Mouse (Mus musculus) midbrain, postnatal 0 days (tissue): ENCODE results near the gene Ercc1. TPM values are rescaled to one million over a fixed set of nuclear protein-coding genes. Genes with fewer than 3 reads are reported as not detected.
A peak's percentile ranks its signal among the peaks of the same experiment; 100 is the strongest.

Experiments used
- ATAC-seq: fragments of 200-750 bp; cut with Nextera tagmentation; 2 replicates; pipeline ENCODE4 v1.8.0; 2017; ENCODE audit warnings: moderate number of reproducible peaks, mild to moderate bottlenecking, moderate TSS enrichment, moderate library complexity; ENCODE audit not compliant: low FRiP score
- DNase-seq: peaks from one replicate; pipeline ENCODE4 v3.0.0-alpha.2; 2015; ENCODE audit warnings: low spot score
- H3K27ac ChIP-seq: fragments of 300-500 bp; sonication (generic); 2 replicates; pipeline ENCODE4 v1.5.1; 2014; ENCODE audit warnings: low read depth, mild to moderate bottlenecking, low read length, mixed read lengths
- H3K27me3 ChIP-seq: fragments of 300-500 bp; sonication (generic); 2 replicates; pipeline ENCODE4 v1.6.1; 2014; ENCODE audit warnings: low read length, control low read depth, mixed read lengths; ENCODE audit not compliant: insufficient read depth
- H3K36me3 ChIP-seq: fragments of 300-500 bp; sonication (generic); 2 replicates; pipeline ENCODE4 v1.6.1; 2014; ENCODE audit warnings: low read length, control low read depth, mixed read lengths; ENCODE audit not compliant: insufficient read depth
- H3K4me1 ChIP-seq: fragments of 300-500 bp; sonication (generic); 2 replicates; pipeline ENCODE4 v1.6.1; 2014; ENCODE audit warnings: mild to moderate bottlenecking, control low read depth, antibody characterized with exemption, low read length, mixed read lengths; ENCODE audit not compliant: insufficient read depth
- H3K4me2 ChIP-seq: fragments of 300-500 bp; sonication (generic); 2 replicates; pipeline ENCODE4 v1.6.1; 2014; ENCODE audit warnings: low read depth, mild to moderate bottlenecking, low read length, mixed read lengths; ENCODE audit not compliant: poor library complexity, severe bottlenecking
- H3K4me3 ChIP-seq: fragments of 300-500 bp; sonication (generic); 2 replicates; pipeline ENCODE4 v1.5.1; 2014; ENCODE audit warnings: low read depth, mild to moderate bottlenecking, low read length, moderate library complexity
- H3K9ac ChIP-seq: fragments of 300-500 bp; sonication (generic); replicated peaks from 2 replicates; pipeline ENCODE4 v1.6.1; 2014; ENCODE audit warnings: mild to moderate bottlenecking, low read length, moderate library complexity, mixed read lengths; ENCODE audit not compliant: poor library complexity, severe bottlenecking
- H3K9me3 ChIP-seq: fragments of 300-500 bp; sonication (generic); 2 replicates; pipeline ENCODE4 v1.6.1; 2016; ENCODE audit warnings: low read length, control low read depth
- CTCF ChIP-seq: IDR thresholded peaks from 2 replicates; pipeline ENCODE4 v1.5.1; 2016; ENCODE audit warnings: antibody characterized with exemption, mild to moderate bottlenecking
- WGBS: fragments of 180-500 bp; shearing (Covaris S2); extraction: QIAGEN DNeasy Blood & Tissue Kit; methylation state at CpG from one replicate; pipeline ENCODE4 v1.1.7; 2014; 5-methylcytosine and 5-hydroxymethylcytosine counted together
- microRNA counts: library from miRNA; unstranded; fragments of <30 nt; microRNA quantifications from one replicate; lab custom pipeline; 2015
- microRNA-seq: library from miRNA; unstranded; fragments of <30 nt; microRNA quantifications from one replicate; pipeline ENCODE4, GENCODE M21; 2016; ENCODE audit warnings: borderline number of aligned reads
- polyA plus RNA-seq: library from polyadenylated mRNA; unstranded; fragments of >200 nt; fragmentation: Nextera tagmentation; extraction: Ambion mirVana; gene quantifications from 2 replicates; pipeline ENCODE4 v1.2.1, GENCODE M21; 2015
- total RNA-seq: library from RNA; depleted of rRNA; stranded (reverse); fragments of >200 nt; gene quantifications from 2 replicates; pipeline ENCODE4 v1.2.3, GENCODE M21; 2014; rRNA removed

Ercc1 gene
- total and polyA plus RNA-seq, 2 experiments from 2014 or later, result 67.7 to 71.4 TPM

DNA sequence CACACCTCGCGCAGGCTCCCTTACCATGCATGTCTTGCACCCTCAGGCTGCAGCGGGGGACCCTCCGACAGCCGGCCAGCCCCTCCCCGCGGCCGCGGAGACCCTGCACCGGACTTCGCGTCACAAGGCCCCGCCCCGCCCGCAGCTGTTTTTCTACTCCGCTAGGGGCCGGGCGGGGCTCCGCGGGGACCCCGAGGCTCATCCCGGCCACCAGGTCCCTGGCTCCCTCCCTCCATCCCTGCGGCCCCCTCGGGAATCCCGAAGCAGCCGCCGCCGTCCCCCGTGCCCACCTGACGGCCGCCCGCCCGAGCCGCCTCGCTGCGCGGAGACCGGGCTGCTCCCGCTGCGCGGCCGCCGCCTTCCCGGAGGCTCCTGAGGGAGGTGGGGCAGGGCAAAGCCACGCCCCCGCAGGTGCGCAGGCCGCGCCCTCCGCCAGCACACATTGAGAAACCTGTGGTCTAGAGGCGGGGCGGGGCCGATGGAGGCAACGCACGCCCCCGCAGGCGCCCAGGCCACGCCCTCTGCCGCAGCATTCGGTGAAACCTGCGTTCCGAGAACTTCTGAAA, 59.2 kb downstream of the Ercc1 start, which contains the start of gene Klc3:
TSS of gene Klc3 (minus strand) at position 374 of the 566 bp plus-strand sequence.
- Histone ChIP-seq H3K4me3 (peak within 1 kb of the TSS; percentile 47), H3K36me3 (no peaks in the 10 kb centered on the region), H3K9ac (peak within 1 kb of the TSS; percentile 0; the same call in 1 of the 2 replicates), H3K4me1 (no peaks in the 10 kb centered on the region), H3K27ac (no peak within 1 kb of the TSS), H3K9me3 (no peaks in the 10 kb centered on the region), H3K4me2 (peak within 1 kb of the TSS; percentile 90), H3K27me3 (peaks cover 27% of the 10 kb centered on the region)
- no peak for TF ChIP-seq CTCF
- DNase-seq (no peak), ATAC-seq (no peak)
- under 1% methylated on average over 58 of the region's 62 CpGs for WGBS

- H3K4me3 ChIP-seq, result peak within 1 kb of the TSS; percentile 47
- no peaks in the 10 kb centered on the region for H3K9me3 ChIP-seq
- ATAC-seq (no peak), DNase-seq (no peak)
- H3K4me1 ChIP-seq, result no peaks in the 10 kb centered on the region
- H3K27me3 ChIP-seq, result peaks cover 25% of the 10 kb centered on the region
- H3K9ac ChIP-seq, result peak within 1 kb of the TSS; percentile 0; the same call in 1 of the 2 replicates
- H3K4me2 ChIP-seq, result peak within 1 kb of the TSS; percentile 90
- no peak within 1 kb of the TSS for H3K27ac ChIP-seq
- H3K36me3 ChIP-seq, result no peaks in the 10 kb centered on the region
- TF ChIP-seq CTCF, result no peak
- WGBS, result 55% methylated on average over 7 of the region's 7 CpGs
Measured at GRCm38 (mm10) chr7:19404476-19404875, 59.9 kb downstream of the Ercc1 start, which contains the start of gene Ckm. Gene Ckm, plus strand, starts transcription at chr7:19404776.

DNA sequence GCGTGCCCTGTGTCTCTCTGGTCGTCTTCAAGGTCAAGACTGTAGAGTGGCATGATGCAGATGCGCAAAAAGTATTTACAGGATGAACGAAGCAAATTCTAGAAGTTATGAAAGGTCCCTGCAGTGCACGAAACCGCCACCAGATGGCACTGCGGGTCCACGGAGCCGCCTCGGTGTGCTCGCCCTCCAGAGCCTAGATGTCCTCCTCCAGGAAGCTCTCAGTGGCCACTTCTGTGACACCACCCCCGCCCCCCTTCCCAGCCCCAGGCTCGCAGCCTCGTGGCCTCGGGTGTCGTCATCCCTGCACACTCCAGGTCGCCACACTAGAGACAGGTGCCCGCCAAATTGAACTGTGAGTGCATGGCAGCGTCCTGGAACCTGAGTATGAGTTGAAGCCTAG, 60.8 kb downstream of the Ercc1 start:
- Histone ChIP-seq H3K27ac (no peak overlapping the region), H3K9me3 (no peaks in the 10 kb centered on the region), H3K4me2 (peak overlapping the region; percentile 34), H3K9ac (no peak overlapping the region), H3K4me3 (no peak overlapping the region), H3K27me3 (peaks cover 24% of the 10 kb centered on the region), H3K4me1 (no peaks in the 10 kb centered on the region), H3K36me3 (no peaks in the 10 kb centered on the region)
- DNase-seq, result peak; percentile 71
- peak; percentile 94 for TF ChIP-seq CTCF
- 3% methylated on average over 19 of the region's 19 CpGs for WGBS
- no peak; the same call in 1 of the 2 replicates for ATAC-seq

MicroRNAs encoded within 50 kb of the gene (microRNA counts, 519-probe panel; counts per million panel counts)
- 528 counts per million, percentile 58 among the panel's probes with 10 or more counts for microRNA mmu-miR-343 (lab: Ali Mortazavi, UCI)

Small RNA genes lying within 50 kb of the gene (microRNA-seq; reads per million reads assigned to microRNA genes)
- gene Mir343, result not detected

Other genes starting within 250 kb of the Ercc1 start
- gene Gm4969, start 226.4 kb upstream of the Ercc1 start, total RNA-seq, result 9.4 and 9.6 TPM in 2 replicates
- gene Gm4969, start 226.4 kb upstream of the Ercc1 start, polyA plus RNA-seq, result 12.7 and 12.9 TPM in 2 replicates
- 19.8 and 20.6 TPM in 2 replicates for gene Fbxo46, start 224.9 kb upstream of the Ercc1 start, total RNA-seq
- 9.9 and 11.6 TPM in 2 replicates for gene Fbxo46, start 224.9 kb upstream of the Ercc1 start, polyA plus RNA-seq
- gene Qpctl, start 195.5 kb upstream of the Ercc1 start, total RNA-seq, result 17.3 and 17.8 TPM in 2 replicates
- 30.2 and 32.5 TPM in 2 replicates for gene Qpctl, start 195.5 kb upstream of the Ercc1 start, polyA plus RNA-seq
- gene Snrpd2, start 195.1 kb upstream of the Ercc1 start, total RNA-seq, result 31.4 and 36.7 TPM in 2 replicates
- 115 and 116 TPM in 2 replicates for gene Snrpd2, start 195.1 kb upstream of the Ercc1 start, polyA plus RNA-seq
- 2.3 and 7.4 TPM in 2 replicates for gene Gipr, start 178.7 kb upstream of the Ercc1 start, total RNA-seq
- 1.7 and 2.3 TPM in 2 replicates for gene Gipr, start 178.7 kb upstream of the Ercc1 start, polyA plus RNA-seq
- 83.7 and 89.0 TPM in 2 replicates for gene Eml2, start 168.4 kb upstream of the Ercc1 start, total RNA-seq
- 13.1 and 13.4 TPM in 2 replicates for gene Eml2, start 168.4 kb upstream of the Ercc1 start, polyA plus RNA-seq
- 3.1 and 4.7 TPM in 2 replicates for gene Gpr4, start 132.2 kb upstream of the Ercc1 start, total RNA-seq
- gene Gpr4, start 132.2 kb upstream of the Ercc1 start, polyA plus RNA-seq, result 6.1 and 6.2 TPM in 2 replicates
- 34.8 and 40.1 TPM in 2 replicates for gene Opa3, start 116.4 kb upstream of the Ercc1 start, total RNA-seq
- gene Opa3, start 116.4 kb upstream of the Ercc1 start, polyA plus RNA-seq, result 33.4 and 33.9 TPM in 2 replicates
- 50.9 and 56.9 TPM in 2 replicates for gene Vasp, start 73.0 kb upstream of the Ercc1 start, total RNA-seq
- 31.4 and 32.3 TPM in 2 replicates for gene Vasp, start 73.0 kb upstream of the Ercc1 start, polyA plus RNA-seq
- gene Ppm1n, start 64.7 kb upstream of the Ercc1 start, total RNA-seq, result 1.8 and 2.2 TPM in 2 replicates
- gene Ppm1n, start 64.7 kb upstream of the Ercc1 start, polyA plus RNA-seq, result 1.2 and 1.4 TPM in 2 replicates
- 160 and 172 TPM in 2 replicates for gene Rtn2, start 62.2 kb upstream of the Ercc1 start, total RNA-seq
- 104 and 107 TPM in 2 replicates for gene Rtn2, start 62.2 kb upstream of the Ercc1 start, polyA plus RNA-seq
- 0.38 and 0.66 TPM in 2 replicates for gene Fosb, start 34.7 kb upstream of the Ercc1 start, total RNA-seq
- 0.10 and 0.11 TPM in 2 replicates for gene Fosb, start 34.7 kb upstream of the Ercc1 start, polyA plus RNA-seq
- gene Cd3eap, start 14.7 kb downstream of the Ercc1 start, total RNA-seq, result 8.7 and 14.0 TPM in 2 replicates
- 21.5 and 21.6 TPM in 2 replicates for gene Cd3eap, start 14.7 kb downstream of the Ercc1 start, polyA plus RNA-seq
- 0.52 and 1.0 TPM in 2 replicates for gene Ppp1r13l, start 15.0 kb downstream of the Ercc1 start, total RNA-seq
- gene Ppp1r13l, start 15.0 kb downstream of the Ercc1 start, polyA plus RNA-seq, result 1.5 and 2.0 TPM in 2 replicates
- 63.0 and 68.3 TPM in 2 replicates for gene Ercc2, start 37.2 kb downstream of the Ercc1 start, total RNA-seq
- gene Ercc2, start 37.2 kb downstream of the Ercc1 start, polyA plus RNA-seq, result 22.9 and 26.6 TPM in 2 replicates
- gene Klc3, start 59.3 kb downstream of the Ercc1 start, total RNA-seq, result 1.2 and 1.9 TPM in 2 replicates
- gene Klc3, start 59.3 kb downstream of the Ercc1 start, polyA plus RNA-seq, result 1.2 and 1.4 TPM in 2 replicates
- 0.38 and 8.2 TPM in 2 replicates for gene Ckm, start 60.0 kb downstream of the Ercc1 start, total RNA-seq
- 0.21 and 0.25 TPM in 2 replicates for gene Ckm, start 60.0 kb downstream of the Ercc1 start, polyA plus RNA-seq
- 58.1 and 68.9 TPM in 2 replicates for gene Mark4, start 114.0 kb downstream of the Ercc1 start, total RNA-seq
- 16.2 and 17.0 TPM in 2 replicates for gene Mark4, start 114.0 kb downstream of the Ercc1 start, polyA plus RNA-seq
- 0.28 and 0.49 TPM in 2 replicates for gene Exoc3l2, start 118.6 kb downstream of the Ercc1 start, total RNA-seq
- gene Exoc3l2, start 118.6 kb downstream of the Ercc1 start, polyA plus RNA-seq, result 1.5 and 1.6 TPM in 2 replicates
- 17.8 and 21.4 TPM in 2 replicates for gene Bloc1s3, start 163.6 kb downstream of the Ercc1 start, total RNA-seq
- gene Bloc1s3, start 163.6 kb downstream of the Ercc1 start, polyA plus RNA-seq, result 3.9 and 4.2 TPM in 2 replicates
- 14.9 and 23.9 TPM in 2 replicates for gene Trappc6a, start 163.6 kb downstream of the Ercc1 start, total RNA-seq
- 32.2 and 32.6 TPM in 2 replicates for gene Trappc6a, start 163.6 kb downstream of the Ercc1 start, polyA plus RNA-seq
- gene Nkpd1, start 173.1 kb downstream of the Ercc1 start, total RNA-seq, result 2.3 TPM in 2 replicates
- 1.6 and 1.8 TPM in 2 replicates for gene Nkpd1, start 173.1 kb downstream of the Ercc1 start, polyA plus RNA-seq
- gene Ppp1r37, start 218.3 kb downstream of the Ercc1 start, total RNA-seq, result 114 and 127 TPM in 2 replicates
- 27.8 and 28.1 TPM in 2 replicates for gene Ppp1r37, start 218.3 kb downstream of the Ercc1 start, polyA plus RNA-seq
- gene Zfp296, start 232.5 kb downstream of the Ercc1 start, total RNA-seq, result 0.33 and 1.2 TPM in 2 replicates
- 0.11 TPM in 1 of 2 replicates, not detected in the other for gene Zfp296, start 232.5 kb downstream of the Ercc1 start, polyA plus RNA-seq
- gene Gemin7, start 232.8 kb downstream of the Ercc1 start, total RNA-seq, result 58.1 and 70.9 TPM in 2 replicates
- gene Gemin7, start 232.8 kb downstream of the Ercc1 start, polyA plus RNA-seq, result 158 and 181 TPM in 2 replicates